Mouse (Mus musculus) embryonic facial prominence, embryonic 11.5 days (tissue): ENCODE results near the gene Gmeb2. TPM values are rescaled to one million over a fixed set of nuclear protein-coding genes. Genes with fewer than 3 reads are reported as not detected.

Source experiments
- ATAC-seq: fragments of 200-750 bp; cut with Nextera tagmentation; replicated peaks from 2 replicates; pipeline ENCODE4 v1.8.0; 2017; ENCODE audit warnings: low read depth; ENCODE audit not compliant: insufficient number of reproducible peaks, low FRiP score, low TSS enrichment
- DNase-seq: peaks from one replicate; pipeline ENCODE4 v3.0.0-alpha.2; 2015; ENCODE audit warnings: low spot score
- H3K27ac ChIP-seq: fragments of 300-500 bp; sonication (generic); replicated peaks from 2 replicates; pipeline ENCODE4 v1.5.1; 2014; ENCODE audit warnings: mild to moderate bottlenecking, low read depth, low read length, control low read depth
- H3K27me3 ChIP-seq: fragments of 300-500 bp; sonication (generic); 2 replicates; pipeline ENCODE4 v1.6.1; 2014; ENCODE audit warnings: mild to moderate bottlenecking, low read length, moderate library complexity, mixed read lengths; ENCODE audit not compliant: control insufficient read depth, insufficient read depth
- H3K36me3 ChIP-seq: fragments of 300-500 bp; sonication (generic); replicated peaks from 2 replicates; pipeline ENCODE4 v1.6.1; 2014; ENCODE audit warnings: low read depth, mild to moderate bottlenecking, low read length, moderate library complexity, mixed read lengths; ENCODE audit not compliant: control insufficient read depth, insufficient read depth
- H3K4me1 ChIP-seq: fragments of 300-500 bp; sonication (generic); 2 replicates; pipeline ENCODE4 v1.6.1; 2014; ENCODE audit warnings: low read length, mixed read lengths; ENCODE audit not compliant: control insufficient read depth, insufficient read depth
- H3K4me2 ChIP-seq: fragments of 300-500 bp; sonication (generic); 2 replicates; pipeline ENCODE4 v1.6.1; 2014; ENCODE audit warnings: low read depth, mild to moderate bottlenecking, control low read depth, low read length, moderate library complexity
- H3K4me3 ChIP-seq: fragments of 300-500 bp; sonication (generic); 2 replicates; pipeline ENCODE4 v1.5.1; 2014; ENCODE audit warnings: low read depth, low read length, control low read depth
- H3K9ac ChIP-seq: fragments of 300-500 bp; sonication (generic); replicated peaks from 2 replicates; pipeline ENCODE4 v1.6.1; 2014; ENCODE audit warnings: mild to moderate bottlenecking, control low read depth, low read length
- H3K9me3 ChIP-seq: fragments of 300-500 bp; sonication (generic); replicated peaks from 2 replicates; pipeline ENCODE4 v1.6.1; 2016; ENCODE audit warnings: mild to moderate bottlenecking, low read length, inconsistent platforms, mixed read lengths; ENCODE audit not compliant: control insufficient read depth
- WGBS: fragments of 180-500 bp; shearing (Covaris S2); extraction: QIAGEN DNeasy Blood & Tissue Kit; methylation state at CpG from one replicate; pipeline ENCODE4 v1.1.7; 2014; 5-methylcytosine and 5-hydroxymethylcytosine counted together
- polyA plus RNA-seq: library from polyadenylated mRNA; unstranded; fragments of >200 nt; fragmentation: Nextera tagmentation; extraction: Ambion mirVana; gene quantifications from 2 replicates; pipeline ENCODE4 v1.2.1, GENCODE M21; 2014

Gene Gmeb2
- polyA plus RNA-seq, 1 experiment from 2014 or later, result 18.3 TPM

- Histone ChIP-seq H3K4me2 (no peak overlapping the region), H3K9ac (no peak overlapping the region), H3K9me3 (no peaks in the 10 kb centered on the region), H3K4me3 (no peak overlapping the region), H3K36me3 (no peaks in the 10 kb centered on the region), H3K27me3 (no peaks in the 10 kb centered on the region), H3K4me1 (no peaks in the 10 kb centered on the region), H3K27ac (no peak overlapping the region)
- ATAC-seq (no peak), DNase-seq (no peak)
- WGBS, result 81% methylated on average over 6 of the region's 6 CpGs
Measured at GRCm38 (mm10) chr2:181202886-181203285, 84.9 kb downstream of the Gmeb2 start.

- H3K27ac ChIP-seq, result no peak within 1 kb of the TSS
- H3K27me3 ChIP-seq, result no peaks in the 10 kb centered on the region
- no peak within 1 kb of the TSS for H3K4me3 ChIP-seq
- H3K4me1 ChIP-seq, result no peaks in the 10 kb centered on the region
- no peak for ATAC-seq
- no peak for DNase-seq
- WGBS, result 86% methylated on average over 3 of the region's 3 CpGs
- no peak within 1 kb of the TSS for H3K9ac ChIP-seq
- H3K4me2 ChIP-seq, result no peak within 1 kb of the TSS
- H3K36me3 ChIP-seq, result no peaks in the 10 kb centered on the region
- H3K9me3 ChIP-seq, result no peaks in the 10 kb centered on the region
Measured at GRCm38 (mm10) chr2:181202422-181202821, 85.4 kb downstream of the Gmeb2 start, which contains the start of gene Ptk6. TSS of gene Ptk6 (minus strand) at chr2:181202789.

- Histone ChIP-seq H3K27me3 (no peaks in the 10 kb centered on the region), H3K9ac (no peak overlapping the region), H3K4me3 (no peak overlapping the region), H3K27ac (no peak overlapping the region), H3K4me1 (no peaks in the 10 kb centered on the region), H3K9me3 (no peaks in the 10 kb centered on the region), H3K4me2 (no peak overlapping the region), H3K36me3 (no peaks in the 10 kb centered on the region)
- ATAC-seq (no peak), DNase-seq (no peak)
- WGBS, result 64% methylated on average over 3 of the region's 3 CpGs
Measured at GRCm38 (mm10) chr2:181201606-181202005, 86.2 kb downstream of the Gmeb2 start.

Other genes with a start within 250 kb of the Gmeb2 start
- gene Chrna4, start 244.5 kb downstream of the Gmeb2 start, polyA plus RNA-seq, result 7.4 and 10.8 TPM in 2 replicates
- 1.5 and 2.0 TPM in 2 replicates for gene Kcnq2, start 152.7 kb downstream of the Gmeb2 start, polyA plus RNA-seq
- 0.25 and 0.42 TPM in 2 replicates for gene Eef1a2, start 131.0 kb downstream of the Gmeb2 start, polyA plus RNA-seq
- gene Ppdpf, start 100.8 kb downstream of the Gmeb2 start, polyA plus RNA-seq, result 443 and 483 TPM in 2 replicates
- gene Ptk6, start 85.2 kb downstream of the Gmeb2 start, polyA plus RNA-seq, result not detected in 2 replicates
- gene Srms, start 74.8 kb downstream of the Gmeb2 start, polyA plus RNA-seq, result 0.08 TPM in 1 of 2 replicates, not detected in the other
- 0.49 TPM in 1 of 2 replicates, not detected in the other for gene Fndc11, start 68.0 kb downstream of the Gmeb2 start, polyA plus RNA-seq
- 0.54 and 0.70 TPM in 2 replicates for gene Helz2, start 46.0 kb downstream of the Gmeb2 start, polyA plus RNA-seq
- 79.6 and 98.0 TPM in 2 replicates for gene Stmn3, start 26.5 kb upstream of the Gmeb2 start, polyA plus RNA-seq
- 52.5 and 55.9 TPM in 2 replicates for gene Rtel1, start 31.7 kb upstream of the Gmeb2 start, polyA plus RNA-seq
- gene Zgpat, start 76.9 kb upstream of the Gmeb2 start, polyA plus RNA-seq, result 29.1 and 37.0 TPM in 2 replicates
- 49.7 and 50.8 TPM in 2 replicates for gene Arfrp1, start 77.4 kb upstream of the Gmeb2 start, polyA plus RNA-seq
- gene Lime1, start 92.0 kb upstream of the Gmeb2 start, polyA plus RNA-seq, result 15.2 and 18.5 TPM in 2 replicates
- 7.4 and 9.0 TPM in 2 replicates for gene Zbtb46, start 171.4 kb upstream of the Gmeb2 start, polyA plus RNA-seq
- gene Abhd16b, start 205.2 kb upstream of the Gmeb2 start, polyA plus RNA-seq, result 0.11 and 0.15 TPM in 2 replicates
- gene Tpd52l2, start 209.1 kb upstream of the Gmeb2 start, polyA plus RNA-seq, result 166 and 169 TPM in 2 replicates
- 77.0 and 79.1 TPM in 2 replicates for gene Dnajc5, start 232.4 kb upstream of the Gmeb2 start, polyA plus RNA-seq